Mouse (Mus musculus) macrophage (primary cell): ENCODE measurements around the gene Speer2. TPM values are rescaled to one million over a fixed set of nuclear protein-coding genes. Genes with fewer than 3 reads are reported as not detected.

Experiments
- H3K27ac ChIP-seq: fragments of 350-480 bp; formaldehyde crosslinking; 2 replicates; pipeline ENCODE4 v1.9.0; 2021
- H3K36me3 ChIP-seq: fragments of 350-480 bp; formaldehyde crosslinking; 2 replicates; pipeline ENCODE4 v1.9.0; 2021; ENCODE audit errors: inconsistent target
- H3K4me3 ChIP-seq: fragments of 350-480 bp; formaldehyde crosslinking; 2 replicates; pipeline ENCODE4 v1.9.0; 2021; ENCODE audit errors: inconsistent target
- H3K79me2 ChIP-seq: fragments of 350-480 bp; formaldehyde crosslinking; 2 replicates; pipeline ENCODE4 v1.9.0; 2021; ENCODE audit errors: inconsistent target
- WGBS: methylation state at CpG from one replicate; pipeline ENCODE4 v1.1.7; 2026; ENCODE audit warnings: inconsistent platforms; ENCODE audit not compliant: missing documents; 5-methylcytosine and 5-hydroxymethylcytosine counted together
- polyA plus RNA-seq: library from polyadenylated mRNA; stranded (reverse); fragments of 250-400 nt; gene quantifications from 3 replicates; pipeline ENCODE4 v1.2.4, GENCODE M21; 2018; ENCODE audit warnings: inconsistent platforms
- total RNA-seq, 78 experiments: library from RNA; depleted of rRNA; stranded (reverse); fragments of 250-400 nt; gene quantifications; 1 replicate in 9 of 78; 2 replicates in 24 of 78; 3 replicates in 43 of 78; 4 replicates in 2 of 78; pipeline ENCODE4 v1.2.4; 2018; ENCODE audit warnings: inconsistent platforms in 56 of 78

Gene Speer2
- not detected for total RNA-seq (2018; cell fraction: chromatin; rRNA removed)
- not detected for total RNA-seq (2018; cell fraction: cytosol; rRNA removed)
- not detected for total RNA-seq (2018; cell fraction: nucleus; rRNA removed)
- not detected in 3 replicates for polyA plus RNA-seq

DNA sequence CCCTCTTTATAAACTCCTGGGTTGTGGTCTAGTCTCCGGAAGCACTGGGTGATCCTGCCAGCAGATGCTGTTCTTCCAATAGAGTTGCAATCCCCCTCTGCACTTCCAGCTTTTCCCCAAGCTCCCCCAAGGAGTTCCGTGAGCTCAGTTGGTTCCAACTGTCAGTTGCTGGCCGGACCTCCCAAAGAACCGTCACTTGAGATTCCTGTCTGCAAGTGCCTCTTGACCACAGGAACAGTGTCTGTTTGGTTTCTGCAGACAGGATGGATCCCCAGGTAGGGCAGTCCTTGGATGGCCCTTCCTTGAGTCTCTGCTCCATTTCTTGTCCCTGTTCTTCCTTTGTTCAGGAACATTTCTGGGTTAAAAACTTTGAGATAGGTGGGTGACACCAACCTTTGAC lies at the start of gene Speer2:
Gene Speer2, minus strand, starts transcription at position 101 of the 400 bp plus-strand sequence.
- Histone ChIP-seq H3K27ac (no peak within 1 kb of the TSS), H3K4me3 (no peak within 1 kb of the TSS), H3K79me2 (no peaks in the 10 kb centered on the region), H3K36me3 (no peaks in the 10 kb centered on the region)
- WGBS, result 93% methylated on average over 4 of the region's 4 CpGs

DNA sequence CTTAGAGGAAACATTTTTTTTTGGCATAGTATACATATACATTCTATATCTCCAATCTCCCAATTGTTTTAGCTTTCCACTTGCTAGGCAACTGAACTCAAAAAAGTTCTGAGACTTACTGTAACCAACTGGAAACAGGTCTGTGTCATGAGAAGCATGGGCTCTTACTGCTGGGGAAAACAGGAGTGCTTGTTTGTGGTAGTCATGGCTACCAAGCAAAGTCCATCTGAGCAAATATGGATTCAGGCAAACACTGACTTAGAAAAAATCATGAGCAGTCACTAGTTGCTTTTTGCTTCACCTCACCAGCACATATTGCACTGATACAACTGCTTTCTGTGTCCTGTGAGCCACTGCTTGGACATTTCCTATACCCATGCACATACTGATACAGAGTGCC lies 40.8 kb upstream of the Speer2 start:
- Histone ChIP-seq H3K4me3 (no peak overlapping the region), H3K27ac (no peak overlapping the region), H3K79me2 (no peaks in the 10 kb centered on the region), H3K36me3 (no peaks in the 10 kb centered on the region)

DNA sequence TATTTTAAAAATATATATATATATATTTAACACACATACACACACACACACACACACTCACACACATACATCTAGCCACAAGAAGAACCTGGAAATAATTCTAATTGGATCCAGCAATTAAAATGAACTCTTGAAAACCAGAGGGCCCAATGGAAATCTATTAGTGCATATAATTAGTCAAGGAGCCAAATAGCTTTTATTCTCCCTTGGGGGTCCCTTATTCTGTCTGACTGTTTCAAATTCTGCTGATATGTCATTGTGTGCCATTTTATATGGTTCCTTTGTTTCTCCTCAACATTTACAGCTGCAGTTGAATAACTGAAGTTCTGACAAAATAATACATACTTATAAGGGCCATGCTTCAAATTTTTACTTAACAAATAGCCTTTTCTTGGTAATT lies 17.2 kb upstream of the Speer2 start:
- no peak overlapping the region for H3K4me3 ChIP-seq
- no peak overlapping the region for H3K27ac ChIP-seq
- no peaks in the 10 kb centered on the region for H3K36me3 ChIP-seq
- no peaks in the 10 kb centered on the region for H3K79me2 ChIP-seq

DNA sequence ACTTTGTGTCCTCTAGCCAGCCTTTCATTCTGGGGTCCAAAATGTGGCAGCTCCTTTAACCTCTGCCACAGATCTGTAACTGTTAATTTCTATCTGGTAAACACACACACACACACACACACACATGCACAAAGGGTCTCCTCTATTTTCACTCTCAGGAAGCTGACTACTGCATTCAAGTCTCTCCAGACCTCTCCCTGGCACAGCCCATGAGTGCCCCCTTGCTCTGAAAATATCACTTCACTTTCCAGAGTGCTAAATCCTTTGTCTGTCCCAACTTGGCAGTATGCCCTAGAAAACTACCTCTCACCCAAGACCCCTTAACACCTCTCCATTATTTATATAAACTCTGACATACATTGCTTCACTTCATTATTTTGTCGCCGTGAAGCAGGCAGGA lies 26.9 kb downstream of the Speer2 start:
- WGBS, result 100% methylated on average over 2 of the region's 2 CpGs
- Histone ChIP-seq H3K79me2 (no peaks in the 10 kb centered on the region), H3K4me3 (no peak overlapping the region), H3K27ac (no peak overlapping the region), H3K36me3 (no peaks in the 10 kb centered on the region)

DNA sequence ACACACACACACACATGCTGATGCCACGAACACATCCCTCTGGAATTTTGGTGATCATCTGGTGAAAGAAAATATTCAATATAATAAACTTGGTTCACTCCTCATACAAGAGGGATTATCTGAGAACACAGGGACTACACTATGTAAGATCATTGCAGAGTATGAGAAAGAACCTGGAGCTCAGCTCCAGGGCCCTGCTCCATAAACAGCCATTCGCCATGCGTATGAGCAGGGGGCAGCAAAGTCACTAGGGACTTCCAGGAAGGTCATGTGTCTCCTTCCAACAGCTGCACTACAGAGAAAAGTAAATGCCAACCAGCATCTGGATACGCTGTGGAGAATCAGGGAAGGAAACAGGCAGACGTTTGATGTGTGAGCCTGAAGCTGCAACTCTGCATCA lies 49.9 kb downstream of the Speer2 start:
- no peak overlapping the region for H3K4me3 ChIP-seq
- H3K36me3 ChIP-seq, result no peaks in the 10 kb centered on the region
- H3K27ac ChIP-seq, result no peak overlapping the region
- no peaks in the 10 kb centered on the region for H3K79me2 ChIP-seq
- WGBS, result 72% methylated on average over 5 of the region's 5 CpGs
